Mouse (Mus musculus) G1E (cell line): ENCODE measurements around the gene Qrfp. TPM values are rescaled to one million over a fixed set of nuclear protein-coding genes. Genes with fewer than 3 reads are reported as not detected.

Experiments used
- ATAC-seq: 2 replicates; pipeline ENCODE4 v1.8.0; 2016; ENCODE audit warnings: mild to moderate bottlenecking; ENCODE audit not compliant: insufficient number of reproducible peaks, poor library complexity, low FRiP score, severe bottlenecking; ENCODE audit errors: extremely low read depth
- DNase-seq: peaks from one replicate; pipeline ENCODE4 v3.0.0; 2012; ENCODE audit warnings: low spot score
- H3K27me3 ChIP-seq: 2 replicates; pipeline ENCODE4 v1.6.1; 2012; ENCODE audit warnings: mild to moderate bottlenecking, low read length, inconsistent platforms; ENCODE audit not compliant: insufficient read depth
- H3K36me3 ChIP-seq: replicated peaks from 2 replicates; pipeline ENCODE3; 2012; ENCODE audit warnings: mild to moderate bottlenecking, inconsistent platforms
- H3K4me1 ChIP-seq: 2 replicates; pipeline ENCODE4 v1.6.1; 2012; ENCODE audit warnings: low read depth, low read length, inconsistent platforms, mixed read lengths; ENCODE audit not compliant: insufficient read depth
- H3K4me3 ChIP-seq: 2 replicates; pipeline ENCODE4 v1.5.1; 2012; ENCODE audit warnings: low read depth, mild to moderate bottlenecking, inconsistent platforms, low read length, moderate library complexity, mixed read lengths
- H3K9me3 ChIP-seq: replicated peaks from 2 replicates; pipeline ENCODE4 v1.6.1; 2012; ENCODE audit warnings: inconsistent platforms
- CTCF ChIP-seq: IDR thresholded peaks from 2 replicates; pipeline ENCODE4 v1.5.1; 2012; ENCODE audit warnings: low read depth, low read length, inconsistent platforms, mixed read lengths
- GATA1 ChIP-seq: IDR thresholded peaks from 2 replicates; pipeline ENCODE4 v1.6.1; 2012; ENCODE audit warnings: borderline replicate concordance, low read length, inconsistent platforms, mixed read lengths
- GATA2 ChIP-seq: IDR thresholded peaks from 2 replicates; pipeline ENCODE4 v1.6.1; 2012; ENCODE audit warnings: low read depth, low read length, inconsistent platforms, borderline replicate concordance
- POLR2AphosphoS5 ChIP-seq: IDR thresholded peaks from 2 replicates; pipeline ENCODE4 v1.6.1; 2012; ENCODE audit warnings: low read depth, low read length, inconsistent platforms; ENCODE audit not compliant: insufficient replicate concordance
- TAL1 ChIP-seq: conservative IDR thresholded peaks from 2 replicates; pipeline ENCODE4 v1.6.1; 2012; ENCODE audit warnings: low read depth, low read length, inconsistent platforms, mixed read lengths
- polyA plus RNA-seq: library from polyadenylated mRNA; stranded (reverse); fragments of >175 nt; gene quantifications from 2 replicates; pipeline ENCODE4 v1.2.3, GENCODE M21; 2012
- total RNA-seq, 2 experiments: library from RNA; stranded (forward) in 1 of 2; stranded (reverse) in 1 of 2; fragments of 200-1000 nt in 1 of 2; fragments of >200 nt in 1 of 2; fragmentation: Nextera tagmentation in 1 of 2; gene quantifications; 2 replicates each; pipeline ENCODE4 v1.2.3; 2014 to 2017

Qrfp gene
- total and polyA plus RNA-seq, 3 experiments: 0.11 TPM; not detected in 2

DNA sequence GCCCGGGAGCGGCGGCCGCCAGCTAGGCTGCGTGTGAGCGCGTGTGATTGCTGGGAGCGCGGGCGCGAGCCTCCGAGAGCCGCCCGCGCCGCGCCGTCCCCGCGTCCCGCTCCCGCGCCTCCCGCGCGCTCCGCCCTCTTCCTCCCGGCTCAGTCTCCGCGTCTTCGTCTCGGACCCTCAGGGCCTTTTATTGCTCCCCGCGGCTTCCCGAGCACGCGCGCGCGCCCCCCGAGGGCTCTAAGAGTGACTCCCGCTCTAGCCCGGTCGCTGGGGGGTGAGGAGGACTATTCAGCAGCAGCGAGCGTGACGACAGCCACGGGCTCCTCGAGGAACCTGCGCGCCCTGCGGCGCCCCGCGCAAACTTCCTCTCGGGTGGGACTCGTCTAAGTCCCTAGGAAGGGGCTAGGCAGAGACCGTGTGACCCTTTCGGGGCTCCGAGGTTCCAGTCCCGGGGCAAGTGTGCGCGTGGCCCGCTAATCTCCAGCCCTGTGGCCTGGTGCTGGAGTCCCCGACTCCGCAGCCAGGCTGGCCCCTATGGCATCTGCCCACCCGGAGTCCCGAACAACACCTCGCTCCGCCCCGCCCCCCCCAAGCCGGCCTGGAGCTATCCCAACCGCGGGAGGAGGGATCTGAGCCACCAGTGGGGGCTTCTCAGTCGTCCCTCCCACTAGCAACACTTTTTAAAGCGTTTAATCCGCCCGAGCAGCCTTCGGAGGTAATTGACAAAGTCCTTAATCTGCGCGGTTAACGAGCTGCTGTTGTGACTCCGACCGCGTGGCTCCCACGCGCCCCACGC is 35.7 kb upstream of the Qrfp start, which contains the start of gene Fibcd1:
Fibcd1 (minus strand) TSS at position 110 of the 796 bp plus-strand sequence.
- Histone ChIP-seq H3K9me3 (no peaks in the 10 kb centered on the region), H3K36me3 (no peaks in the 10 kb centered on the region), H3K4me3 (no peak within 1 kb of the TSS), H3K4me1 (peaks cover 5% of the 10 kb centered on the region), H3K27me3 (peaks cover 20% of the 10 kb centered on the region; the same call in 1 of the 2 replicates)
- DNase-seq (no peak), ATAC-seq (no peak)
- TF ChIP-seq POLR2AphosphoS5 (no peak), CTCF (no peak), GATA1 (no peak), TAL1 (no peak), GATA2 (no peak)

DNA sequence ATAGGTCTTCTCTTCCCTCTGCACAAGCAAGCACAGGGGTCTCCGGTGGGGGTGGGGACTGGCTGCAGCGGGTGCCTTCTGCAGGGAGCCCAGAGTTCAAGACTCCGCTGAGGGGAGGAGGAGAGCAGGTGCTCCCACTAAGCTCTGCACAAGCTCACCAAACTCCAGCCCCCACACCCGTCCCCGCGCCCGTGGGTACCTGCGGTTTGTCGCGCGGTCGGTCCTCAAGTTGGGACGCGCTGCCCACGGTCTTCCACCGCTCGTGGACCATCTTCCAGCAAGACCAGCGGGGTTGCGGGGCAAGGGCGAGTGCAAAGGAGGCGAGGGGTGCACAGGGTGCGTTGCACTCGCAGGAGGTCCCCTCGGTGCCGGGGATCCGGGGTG is 35.1 kb upstream of the Qrfp start:
- Histone ChIP-seq H3K36me3 (no peaks in the 10 kb centered on the region), H3K4me3 (no peak overlapping the region), H3K4me1 (peaks cover 5% of the 10 kb centered on the region), H3K9me3 (no peaks in the 10 kb centered on the region), H3K27me3 (peaks cover 20% of the 10 kb centered on the region; the same call in 1 of the 2 replicates)
- no peak for TF ChIP-seq GATA1
- no peak for TF ChIP-seq TAL1
- no peak for TF ChIP-seq CTCF
- no peak for DNase-seq
- no peak for ATAC-seq

DNA sequence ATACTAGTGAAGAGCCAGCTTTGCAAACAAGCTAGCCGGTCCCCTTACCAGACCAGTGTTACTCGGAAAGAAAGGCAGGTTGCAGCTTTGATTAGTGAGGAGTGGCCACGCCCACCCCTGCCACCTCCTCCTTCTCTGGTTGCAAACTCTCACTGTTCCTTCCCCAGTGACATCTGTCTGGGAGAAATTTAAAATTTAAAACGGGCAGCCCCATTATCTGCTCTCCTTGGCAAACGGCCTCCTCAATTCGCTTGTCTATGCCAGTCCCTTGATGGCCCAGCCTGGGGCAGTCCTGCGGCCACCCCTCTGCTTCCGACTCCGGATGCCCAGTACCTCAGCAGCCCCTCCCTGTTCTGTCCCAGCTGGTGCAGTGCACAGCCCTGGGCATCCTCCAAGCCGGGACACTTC is 34.4 kb upstream of the Qrfp start:
- no peak for DNase-seq
- Histone ChIP-seq H3K4me3 (no peak overlapping the region), H3K36me3 (no peaks in the 10 kb centered on the region), H3K27me3 (peaks cover 24% of the 10 kb centered on the region; the same call in 1 of the 2 replicates), H3K4me1 (peaks cover 5% of the 10 kb centered on the region), H3K9me3 (no peaks in the 10 kb centered on the region)
- no peak for ATAC-seq
- TF ChIP-seq TAL1 (no peak), POLR2AphosphoS5 (no peak), GATA1 (no peak)

DNA sequence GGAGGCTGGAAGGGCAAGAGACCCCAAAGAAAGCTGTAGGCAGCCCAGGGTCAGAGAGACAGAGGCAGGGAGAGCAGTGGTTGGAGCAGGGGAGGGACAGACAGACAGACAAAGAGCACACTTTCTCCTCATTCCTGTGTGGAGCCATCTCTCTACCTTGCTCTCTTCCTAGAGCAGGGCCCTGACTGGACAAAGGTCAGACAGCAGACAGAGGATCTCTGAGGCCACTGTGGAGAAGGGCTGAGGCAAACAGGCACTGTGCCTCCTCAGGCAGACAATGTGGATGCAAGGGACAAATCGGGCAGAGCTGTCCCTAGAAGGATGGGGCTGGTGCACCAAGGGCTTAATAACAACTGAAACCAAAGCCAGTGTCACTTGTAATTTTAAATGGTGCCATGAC is 28.5 kb upstream of the Qrfp start:
- Histone ChIP-seq H3K4me3 (no peak overlapping the region), H3K9me3 (no peaks in the 10 kb centered on the region), H3K27me3 (peaks cover 36% of the 10 kb centered on the region; the same call in 1 of the 2 replicates), H3K4me1 (no peaks in the 10 kb centered on the region), H3K36me3 (no peaks in the 10 kb centered on the region)
- ATAC-seq (no peak), DNase-seq (no peak)
- TF ChIP-seq POLR2AphosphoS5 (no peak), GATA2 (no peak)

DNA sequence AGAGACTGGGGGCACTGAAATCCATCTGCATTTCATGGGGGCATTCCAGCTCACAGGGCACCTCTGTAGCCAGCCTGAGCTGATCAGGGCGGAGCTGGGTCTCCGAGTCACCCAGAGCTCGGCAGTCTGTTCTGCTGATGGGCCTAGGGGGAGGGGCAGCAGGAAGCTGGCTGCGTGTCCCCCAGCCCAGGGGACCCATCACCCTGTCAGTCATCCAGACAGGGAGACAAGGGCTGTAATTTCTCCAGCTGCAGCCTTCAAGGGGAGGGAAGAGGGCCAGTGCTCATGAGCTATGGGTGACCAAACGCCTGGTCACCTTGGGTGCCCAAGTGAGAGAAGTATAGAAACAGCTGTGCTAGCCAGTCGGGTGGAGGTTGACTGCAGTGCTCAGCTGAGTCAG is 26.6 kb upstream of the Qrfp start:
- no peak for ATAC-seq
- Histone ChIP-seq H3K9me3 (no peaks in the 10 kb centered on the region), H3K4me1 (no peaks in the 10 kb centered on the region), H3K27me3 (peaks cover 40% of the 10 kb centered on the region; the same call in 1 of the 2 replicates), H3K36me3 (no peaks in the 10 kb centered on the region), H3K4me3 (no peak overlapping the region)
- no peak for DNase-seq
- TF ChIP-seq POLR2AphosphoS5 (no peak), GATA2 (no peak), TAL1 (no peak), GATA1 (no peak), CTCF (no peak)

DNA sequence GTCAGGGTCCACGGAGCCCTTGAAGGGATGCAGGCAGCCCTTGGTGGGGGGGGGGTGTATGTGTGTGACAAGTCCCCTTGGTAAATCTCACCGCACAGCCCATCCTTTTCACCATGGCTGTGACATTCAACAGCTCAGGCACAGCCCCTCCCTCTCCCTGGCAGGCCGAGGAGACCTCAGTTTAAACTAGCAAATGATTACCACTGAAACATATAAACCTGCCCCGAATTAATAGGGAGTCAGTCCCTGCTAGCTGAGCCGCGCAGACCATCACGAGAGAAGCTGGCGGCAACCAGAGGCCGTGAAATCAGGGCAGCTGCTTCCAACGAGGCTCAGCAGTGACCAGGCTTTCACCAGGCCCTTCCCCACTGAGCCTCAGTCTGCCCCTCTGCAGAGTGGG is 25.7 kb upstream of the Qrfp start:
- Histone ChIP-seq H3K36me3 (no peaks in the 10 kb centered on the region), H3K27me3 (peaks cover 40% of the 10 kb centered on the region; the same call in 1 of the 2 replicates), H3K9me3 (no peaks in the 10 kb centered on the region), H3K4me1 (no peaks in the 10 kb centered on the region), H3K4me3 (no peak overlapping the region)
- DNase-seq: no peak
- ATAC-seq: no peak
- TF ChIP-seq TAL1 (no peak), CTCF (no peak), POLR2AphosphoS5 (no peak), GATA2 (no peak), GATA1 (no peak)
